Mouse (Mus musculus) layer of hippocampus, postnatal 36 days (tissue): Measurements from ENCODE around the gene Lbr. TPM values are rescaled to one million over a fixed set of nuclear protein-coding genes. Genes with fewer than 3 reads are reported as not detected.

Source experiments
- DNase-seq, 2 experiments: peaks; one replicate each; pipeline ENCODE4 v3.0.0; 2022
- total RNA-seq, 2 experiments: library from RNA; stranded (reverse); gene quantifications; 2 replicates each; pipeline ENCODE4 v1.2.3; 2021

Gene Lbr
- total RNA-seq, result 10 to 100 TPM; 10.3 to 18.0 TPM

GRCm38 (mm10) chr1:181842781-181843180 is at the start of gene Lbr:
Gene Lbr (minus strand): TSS chr1:181843046.
- no peak for DNase-seq

- no peak for DNase-seq
These were observed 46.8 kb upstream of the Lbr start for GRCm38 (mm10) chr1:181889670-181890069.

- DNase-seq, result peak; percentile 91 to 92
These were observed 46.0 kb upstream of the Lbr start for GRCm38 (mm10) chr1:181888801-181889200.

- DNase-seq, result peak; percentile 18 to 43
These were observed 38.7 kb upstream of the Lbr start for GRCm38 (mm10) chr1:181881532-181881931.

GRCm38 (mm10) chr1:181880752-181881325 is 38.0 kb upstream of the Lbr start:
- no peak for DNase-seq

- no peak for DNase-seq
These were observed 35.6 kb upstream of the Lbr start for GRCm38 (mm10) chr1:181878436-181878835.

GRCm38 (mm10) chr1:181877088-181877487 is 34.2 kb upstream of the Lbr start:
- no peak for DNase-seq

- no peak for DNase-seq
These were observed 33.8 kb upstream of the Lbr start for GRCm38 (mm10) chr1:181876656-181877055.

- no peak for DNase-seq
These were observed 30.5 kb upstream of the Lbr start for GRCm38 (mm10) chr1:181873086-181873920.

- no peak for DNase-seq
These were observed 29.8 kb upstream of the Lbr start for GRCm38 (mm10) chr1:181872639-181873038.

- DNase-seq, result no peak
These were observed 23.8 kb upstream of the Lbr start for GRCm38 (mm10) chr1:181866429-181867280.

GRCm38 (mm10) chr1:181865863-181866216 is 23.0 kb upstream of the Lbr start:
- no peak for DNase-seq

- no peak for DNase-seq
These were observed 22.4 kb upstream of the Lbr start for GRCm38 (mm10) chr1:181864971-181865862.

GRCm38 (mm10) chr1:181863431-181863830 is 20.6 kb upstream of the Lbr start:
- DNase-seq, result no peak

GRCm38 (mm10) chr1:181862676-181863374 is 20.0 kb upstream of the Lbr start:
- no peak for DNase-seq

GRCm38 (mm10) chr1:181861181-181861902 is 18.5 kb upstream of the Lbr start:
- DNase-seq, result no peak

GRCm38 (mm10) chr1:181860659-181861058 is 17.8 kb upstream of the Lbr start:
- DNase-seq, result no peak

- no peak for DNase-seq
These were observed 13.5 kb upstream of the Lbr start for GRCm38 (mm10) chr1:181856329-181856728.

- no peak for DNase-seq
These were observed 12.0 kb upstream of the Lbr start for GRCm38 (mm10) chr1:181854829-181855228.

GRCm38 (mm10) chr1:181853081-181853736 is 10.4 kb upstream of the Lbr start:
- DNase-seq, result no peak
